Mouse (Mus musculus): ENCODE data around the gene Gm17334.

DNA sequence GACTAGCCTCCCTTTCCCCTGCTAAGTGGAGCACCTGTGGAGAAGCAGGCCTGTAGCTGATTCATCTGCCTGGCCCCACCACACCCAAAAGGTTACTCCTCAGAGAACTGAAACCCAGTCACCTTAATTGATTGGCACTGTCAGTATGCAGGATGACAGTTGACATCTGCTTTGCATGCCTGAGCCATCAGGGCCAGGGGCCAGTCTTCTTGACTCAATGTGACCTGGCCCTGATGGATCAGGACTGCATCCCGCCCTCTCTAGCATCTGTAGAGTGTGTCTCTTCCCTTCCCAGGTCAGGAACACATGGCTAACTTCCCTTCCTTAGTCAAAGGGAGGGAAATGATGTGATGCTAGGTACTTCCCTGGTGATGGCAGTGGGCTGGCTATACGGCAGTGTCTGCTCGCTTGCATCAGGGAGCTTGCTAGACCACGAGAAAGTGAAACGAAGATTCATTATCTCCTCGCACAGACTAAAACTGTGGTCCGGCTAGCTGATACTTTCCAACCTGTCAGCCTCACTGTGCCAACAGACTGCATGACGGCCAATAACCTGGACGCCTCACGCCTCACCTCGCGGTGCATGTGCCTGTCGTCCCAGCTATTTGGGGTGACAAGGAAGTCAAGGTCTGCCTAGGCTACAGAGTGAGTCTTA, 47.7 kb upstream of the Gm17334 start:
- TF ChIP-seq CTCF (IDR thresholded peaks at IDR 0.05; ENCODE audit: control insufficient read depth, insufficient read depth, low read length): no peak
- no peak for TF ChIP-seq POLR2A (IDR thresholded peaks at IDR 0.05; ENCODE audit: borderline replicate concordance, control insufficient read depth, low read depth, low read length)

All from bone marrow, adult 2 months (tissue).